Mouse (Mus musculus): ENCODE results near the gene Wnt7a.

Wnt7a gene

GRCm38 (mm10) chr6:91346071-91346905 lies 64.9 kb downstream of the Wnt7a start:
- DNase-seq (ENCODE audit: extremely low read depth, low read depth): no peak

GRCm38 (mm10) chr6:91345091-91345490 lies 66.1 kb downstream of the Wnt7a start:
- DNase-seq (ENCODE audit: extremely low read depth, low read depth): no peak

- DNase-seq (ENCODE audit: extremely low read depth, low read depth): no peak
Measured at GRCm38 (mm10) chr6:91339612-91340246, 71.4 kb downstream of the Wnt7a start.

- no peak for DNase-seq (ENCODE audit: extremely low read depth, low read depth)
Measured at GRCm38 (mm10) chr6:91335470-91335869, 75.7 kb downstream of the Wnt7a start.

GRCm38 (mm10) chr6:91331886-91332285 lies 79.3 kb downstream of the Wnt7a start:
- no peak for DNase-seq (ENCODE audit: extremely low read depth, low read depth)

GRCm38 (mm10) chr6:91325556-91325955 lies 85.6 kb downstream of the Wnt7a start:
- no peak for DNase-seq (ENCODE audit: extremely low read depth, low read depth)

GRCm38 (mm10) chr6:91324752-91325151 lies 86.4 kb downstream of the Wnt7a start:
- DNase-seq (ENCODE audit: extremely low read depth, low read depth): no peak

GRCm38 (mm10) chr6:91322001-91322772 lies 89.0 kb downstream of the Wnt7a start:
- no peak for DNase-seq (ENCODE audit: extremely low read depth, low read depth)
